Mouse (Mus musculus) forebrain, embryonic 14.5 days (tissue): Measurements from ENCODE around the gene Slco2b1. TPM values are rescaled to one million over a fixed set of nuclear protein-coding genes. Genes with fewer than 3 reads are reported as not detected.

Experiments
- ATAC-seq: fragments of 200-750 bp; cut with Nextera tagmentation; 2 replicates; pipeline ENCODE4 v1.8.0; 2017; ENCODE audit warnings: mild to moderate bottlenecking, moderate library complexity
- DNase-seq: peaks from one replicate; pipeline ENCODE4 v3.0.0-alpha.2; 2015; ENCODE audit warnings: low spot score
- H3K27ac ChIP-seq: fragments of 300-500 bp; sonication (generic); 2 replicates; pipeline ENCODE4 v1.5.1; 2014; ENCODE audit warnings: low read depth, mild to moderate bottlenecking, control low read depth, low read length, moderate library complexity
- H3K27me3 ChIP-seq: fragments of 300-500 bp; sonication (generic); replicated peaks from 2 replicates; pipeline ENCODE4 v1.6.1; 2014; ENCODE audit warnings: low read length, control low read depth, mixed read lengths; ENCODE audit not compliant: control insufficient read depth, insufficient read depth
- H3K36me3 ChIP-seq: fragments of 300-500 bp; sonication (generic); 2 replicates; pipeline ENCODE4 v1.6.1; 2014; ENCODE audit warnings: low read length, control low read depth; ENCODE audit not compliant: control insufficient read depth, insufficient read depth
- H3K4me1 ChIP-seq: fragments of 300-500 bp; sonication (generic); 2 replicates; pipeline ENCODE4 v1.6.1; 2014; ENCODE audit warnings: antibody characterized with exemption, low read length, control low read depth; ENCODE audit not compliant: control insufficient read depth, insufficient read depth
- H3K4me2 ChIP-seq: fragments of 300-500 bp; sonication (generic); 2 replicates; pipeline ENCODE4 v1.6.1; 2014; ENCODE audit warnings: mild to moderate bottlenecking, control low read depth, low read length
- H3K4me3 ChIP-seq: fragments of 300-500 bp; sonication (generic); 2 replicates; pipeline ENCODE4 v1.5.1; 2014; ENCODE audit warnings: low read depth, low read length, control low read depth
- H3K9ac ChIP-seq: fragments of 300-500 bp; sonication (generic); 2 replicates; pipeline ENCODE4 v1.6.1; 2014; ENCODE audit warnings: mild to moderate bottlenecking, low read length, control low read depth, moderate library complexity
- H3K9me3 ChIP-seq: fragments of 300-500 bp; sonication (generic); replicated peaks from 2 replicates; pipeline ENCODE4 v1.6.1; 2016; ENCODE audit warnings: low read length, control low read depth, mixed read lengths; ENCODE audit not compliant: control insufficient read depth
- WGBS: fragments of 180-500 bp; shearing (Covaris S2); extraction: QIAGEN DNeasy Blood & Tissue Kit; methylation state at CpG from one replicate; pipeline ENCODE4 v1.1.7; 2014; 5-methylcytosine and 5-hydroxymethylcytosine counted together
- polyA plus RNA-seq: library from polyadenylated mRNA; unstranded; fragments of >200 nt; fragmentation: Nextera tagmentation; extraction: Ambion mirVana; gene quantifications from 2 replicates; pipeline ENCODE4 v1.2.1, GENCODE M21; 2014

Gene Slco2b1
- polyA plus RNA-seq, 1 experiment from 2014 or later: 3.4 TPM

DNA sequence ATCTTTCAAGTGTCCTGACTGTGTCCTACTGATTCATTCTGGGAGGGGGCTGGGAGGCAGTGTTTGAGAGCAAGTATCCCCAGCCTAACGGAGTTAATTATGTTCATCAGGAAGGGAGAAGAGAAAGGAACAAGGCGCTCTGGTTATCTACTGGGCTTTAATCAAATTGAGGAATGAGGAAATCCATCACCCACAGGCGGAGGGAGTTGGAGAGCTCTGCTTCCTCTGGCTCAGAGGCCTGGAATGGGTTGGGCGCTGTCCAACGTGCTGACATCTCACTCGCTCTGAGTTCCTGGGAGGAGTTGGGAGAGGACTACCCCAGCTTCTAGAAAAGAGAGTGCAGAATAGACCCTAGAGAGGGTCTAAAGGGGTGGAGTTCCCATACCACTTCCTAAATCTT lies 62.5 kb downstream of the Slco2b1 start:
- Histone ChIP-seq H3K4me1 (no peaks in the 10 kb centered on the region), H3K27ac (no peak overlapping the region), H3K9me3 (no peaks in the 10 kb centered on the region), H3K4me3 (no peak overlapping the region), H3K36me3 (no peaks in the 10 kb centered on the region), H3K4me2 (no peak overlapping the region), H3K9ac (no peak overlapping the region), H3K27me3 (no peaks in the 10 kb centered on the region)
- ATAC-seq (no peak), DNase-seq (no peak)
- WGBS: 6% methylated on average over 6 of the region's 6 CpGs

DNA sequence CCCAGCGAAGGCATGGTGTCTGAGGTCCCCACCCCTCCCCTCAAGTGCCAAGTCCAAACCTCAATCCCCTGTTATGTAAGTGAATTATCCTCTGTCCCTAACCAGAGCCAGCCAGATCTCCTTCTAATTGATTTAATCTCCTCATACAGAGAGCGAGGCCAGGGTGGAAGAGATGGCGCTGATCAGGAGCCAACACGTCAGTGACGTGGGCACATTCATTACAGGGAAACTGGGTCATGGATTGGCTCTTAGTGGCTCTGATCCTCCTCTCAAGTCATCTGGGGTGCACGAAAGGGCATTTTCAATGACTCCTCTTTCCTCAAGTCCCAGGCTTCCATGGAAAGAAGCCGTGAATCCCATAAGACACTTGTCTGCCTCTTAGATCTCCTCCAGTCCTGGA lies 66.4 kb downstream of the Slco2b1 start:
- no peaks in the 10 kb centered on the region for H3K36me3 ChIP-seq
- ATAC-seq: no peak
- H3K27ac ChIP-seq: no peak overlapping the region
- H3K4me1 ChIP-seq: no peaks in the 10 kb centered on the region
- no peak overlapping the region for H3K9ac ChIP-seq
- H3K27me3 ChIP-seq: no peaks in the 10 kb centered on the region
- H3K9me3 ChIP-seq: no peaks in the 10 kb centered on the region
- H3K4me3 ChIP-seq: no peak overlapping the region
- no peak overlapping the region for H3K4me2 ChIP-seq
- WGBS: 77% methylated on average over 7 of the region's 7 CpGs
- DNase-seq: no peak

DNA sequence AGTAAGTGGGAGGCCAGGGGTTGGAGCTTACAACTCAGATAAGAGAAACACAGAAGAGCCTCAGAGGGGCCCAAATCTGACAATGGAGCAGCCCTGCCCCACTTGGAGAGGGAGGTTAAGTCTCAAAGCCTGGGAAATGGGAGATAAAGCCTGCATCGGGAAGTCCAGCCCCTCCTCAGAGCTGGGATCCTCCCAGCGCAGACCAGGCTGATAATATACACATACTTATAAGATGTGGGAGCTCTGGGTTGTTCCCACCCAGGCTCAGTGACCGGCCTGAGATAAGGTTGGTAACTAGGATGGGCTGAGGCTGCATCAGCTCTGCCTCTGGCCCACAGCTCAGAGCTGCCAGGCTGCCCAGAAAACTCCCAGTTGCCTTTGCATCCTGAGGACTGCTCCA lies 69.1 kb downstream of the Slco2b1 start:
- Histone ChIP-seq H3K4me1 (no peaks in the 10 kb centered on the region), H3K9me3 (no peaks in the 10 kb centered on the region), H3K27me3 (no peaks in the 10 kb centered on the region), H3K4me2 (no peak overlapping the region), H3K36me3 (no peaks in the 10 kb centered on the region), H3K27ac (no peak overlapping the region), H3K4me3 (no peak overlapping the region), H3K9ac (no peak overlapping the region)
- WGBS: 31% methylated on average over 3 of the region's 3 CpGs
- no peak for ATAC-seq
- no peak for DNase-seq

DNA sequence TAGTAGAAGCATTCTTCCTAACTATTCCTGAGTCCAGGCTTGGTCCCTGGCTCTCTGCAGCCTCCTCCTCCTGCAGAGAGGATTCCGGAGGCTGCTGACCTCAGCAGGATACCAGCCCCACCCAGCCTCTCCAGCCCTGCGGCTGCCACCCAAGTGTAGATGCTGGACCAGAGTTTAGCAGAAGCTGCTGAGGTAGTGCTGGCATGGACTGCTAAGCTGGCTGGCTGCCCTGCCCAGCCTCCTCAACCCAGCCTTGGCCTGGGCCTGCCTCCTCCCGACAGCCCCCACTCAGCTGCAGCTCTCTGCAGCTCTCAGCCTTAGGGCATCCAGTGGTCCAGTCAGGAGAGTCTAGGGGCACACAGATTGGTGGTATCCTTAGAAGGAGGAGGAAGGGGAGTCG lies 69.9 kb downstream of the Slco2b1 start:
- ATAC-seq (no peak), DNase-seq (no peak)
- WGBS: 50% methylated on average over 4 of the region's 4 CpGs
- no peaks in the 10 kb centered on the region for H3K27me3 ChIP-seq
- no peak overlapping the region for H3K4me3 ChIP-seq
- H3K4me1 ChIP-seq: no peaks in the 10 kb centered on the region
- H3K4me2 ChIP-seq: no peak overlapping the region
- H3K9ac ChIP-seq: no peak overlapping the region
- no peak overlapping the region for H3K27ac ChIP-seq
- H3K9me3 ChIP-seq: no peaks in the 10 kb centered on the region
- H3K36me3 ChIP-seq: no peaks in the 10 kb centered on the region

DNA sequence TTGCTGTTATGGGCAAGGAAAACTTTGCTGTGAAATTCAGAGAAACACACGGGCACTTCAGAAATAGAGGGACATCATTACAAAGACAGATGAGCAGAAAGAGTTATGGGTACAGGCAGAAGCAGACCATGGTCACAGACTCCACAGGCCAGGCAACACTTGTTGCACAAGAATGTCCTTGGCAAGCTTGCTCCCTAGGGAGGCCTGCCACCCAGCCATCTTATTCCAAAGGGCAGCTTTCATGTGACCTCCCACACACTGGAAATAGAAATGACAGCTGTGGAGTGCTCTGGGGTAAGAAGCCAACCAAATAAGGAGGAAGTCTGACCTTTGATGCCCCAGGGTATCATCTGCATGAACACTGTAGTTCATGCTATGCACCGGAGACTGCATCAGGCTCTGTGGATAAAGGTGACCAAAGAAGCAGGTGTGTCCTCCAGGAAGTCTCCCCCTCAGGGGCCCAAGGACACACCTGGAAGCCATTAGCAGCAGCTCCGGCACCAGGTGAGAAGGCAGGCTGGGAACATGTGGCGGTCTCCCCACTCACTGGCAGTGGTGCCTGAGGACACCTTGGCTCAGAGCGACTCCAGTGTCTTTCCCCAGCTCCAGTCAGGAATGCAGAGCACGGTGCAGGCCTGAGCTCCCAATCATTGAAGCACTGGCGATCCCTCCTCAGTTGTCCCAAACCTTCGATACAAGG lies 77.0 kb downstream of the Slco2b1 start:
- ATAC-seq: no peak
- Histone ChIP-seq H3K27ac (no peak overlapping the region), H3K9me3 (no peaks in the 10 kb centered on the region), H3K4me2 (no peak overlapping the region), H3K9ac (no peak overlapping the region), H3K4me3 (no peak overlapping the region), H3K27me3 (peaks cover 8% of the 10 kb centered on the region; the same call in 1 of the 2 replicates), H3K36me3 (no peaks in the 10 kb centered on the region), H3K4me1 (no peaks in the 10 kb centered on the region)
- WGBS: 81% methylated on average over 8 of the region's 8 CpGs
- DNase-seq: no peak

DNA sequence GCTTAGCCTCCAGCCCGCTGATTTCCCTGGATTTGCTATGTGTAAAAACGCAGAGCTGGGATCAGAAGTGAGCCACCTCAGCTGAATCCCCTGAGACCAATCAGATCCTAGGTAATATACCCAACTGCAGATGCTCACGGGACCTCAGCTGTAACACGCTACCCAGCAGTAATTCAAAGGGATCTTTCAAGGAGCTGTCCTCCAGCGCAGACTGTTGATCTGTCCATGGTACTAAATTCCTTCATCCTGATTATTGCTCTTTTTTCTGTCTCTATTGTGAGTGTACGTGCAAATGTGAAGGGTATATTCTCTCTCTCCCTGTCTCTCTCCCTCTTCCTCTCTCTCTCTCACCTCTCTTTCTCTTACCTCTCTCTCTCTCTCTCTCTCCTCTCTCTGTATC lies 78.9 kb downstream of the Slco2b1 start:
- WGBS: 12% methylated on average over 6 of the region's 6 CpGs
- Histone ChIP-seq H3K4me3 (no peak overlapping the region), H3K27me3 (peaks cover 21% of the 10 kb centered on the region), H3K27ac (no peak overlapping the region), H3K9ac (no peak overlapping the region), H3K4me1 (no peaks in the 10 kb centered on the region), H3K4me2 (no peak overlapping the region), H3K9me3 (no peaks in the 10 kb centered on the region), H3K36me3 (no peaks in the 10 kb centered on the region)
- DNase-seq: no peak
- no peak for ATAC-seq

DNA sequence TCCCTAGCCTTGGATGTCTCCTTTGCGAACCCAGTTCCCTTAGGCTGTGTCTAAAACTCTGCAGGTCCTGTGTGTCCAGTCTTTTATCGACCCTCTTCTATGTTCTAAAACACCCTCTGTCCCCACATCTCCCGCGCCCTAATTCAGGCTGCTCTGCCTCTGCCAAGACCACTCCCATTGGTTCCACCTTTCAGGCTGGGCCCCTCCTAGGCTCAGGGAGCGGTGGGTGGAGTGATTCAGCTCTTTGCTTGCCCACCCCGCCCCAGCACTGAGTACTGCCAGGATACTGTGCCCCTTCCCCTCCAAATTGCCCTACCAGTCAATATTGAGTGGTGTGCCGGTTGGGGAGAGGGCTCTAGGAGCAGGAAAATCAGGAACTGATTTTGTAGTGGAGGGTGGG lies 83.8 kb downstream of the Slco2b1 start:
- H3K9me3 ChIP-seq: no peaks in the 10 kb centered on the region
- H3K36me3 ChIP-seq: no peaks in the 10 kb centered on the region
- H3K9ac ChIP-seq: no peak overlapping the region
- DNase-seq (no peak), ATAC-seq (no peak)
- H3K4me2 ChIP-seq: no peak overlapping the region
- WGBS: 4% methylated on average over 7 of the region's 7 CpGs
- H3K4me3 ChIP-seq: no peak overlapping the region
- H3K27ac ChIP-seq: no peak overlapping the region
- H3K4me1 ChIP-seq: peaks cover 7% of the 10 kb centered on the region; the same call in 1 of the 2 replicates
- H3K27me3 ChIP-seq: peaks cover 49% of the 10 kb centered on the region

DNA sequence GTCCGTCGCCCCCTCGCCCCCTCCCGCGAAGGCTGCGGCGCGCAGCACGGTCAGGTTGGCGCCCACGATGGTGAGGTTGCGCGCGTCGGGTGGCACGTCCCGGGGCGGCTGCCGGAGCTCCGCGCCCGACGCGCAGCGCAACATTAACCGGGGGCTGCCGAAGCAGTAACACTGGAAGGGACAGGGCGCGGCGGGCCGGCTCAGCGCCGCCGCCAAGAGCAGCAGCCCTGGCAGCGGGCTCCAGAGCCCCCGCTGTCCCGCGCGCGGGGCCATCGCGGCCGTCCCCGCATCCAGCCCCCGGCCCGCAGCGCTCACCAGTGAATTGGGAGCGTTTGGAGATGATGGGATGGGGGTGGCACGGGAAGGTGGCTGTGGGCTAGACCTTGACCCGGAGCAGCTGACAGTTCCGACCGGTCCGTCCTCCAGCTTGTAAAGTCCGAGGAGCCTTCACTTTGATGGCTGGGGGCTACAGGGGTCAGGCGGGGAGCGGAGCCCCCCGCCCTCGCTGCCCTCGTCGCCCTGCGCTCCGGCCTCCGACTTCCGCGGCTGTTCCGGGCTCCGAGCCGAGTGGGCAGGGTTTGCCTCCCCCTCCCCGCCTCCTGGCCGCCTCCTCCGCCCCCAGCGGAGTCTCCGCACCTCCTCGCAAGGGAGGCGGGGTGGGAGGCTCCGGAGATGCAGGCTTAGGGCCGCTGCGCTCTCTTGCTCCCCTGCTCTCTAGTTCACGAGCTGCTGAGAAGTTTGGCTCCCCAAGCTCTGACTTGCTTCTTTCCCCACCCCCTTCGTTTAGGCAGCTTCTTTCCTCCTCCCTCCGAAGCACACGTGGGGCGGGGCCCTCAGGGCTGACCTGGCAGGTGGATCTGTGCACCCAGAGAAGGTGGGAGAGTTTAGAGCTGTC lies 84.5 kb downstream of the Slco2b1 start, which contains the start of gene Tpbgl:
Gene Tpbgl (minus strand): TSS at position 728 of the 895 bp plus-strand sequence.
- ATAC-seq (peak; percentile 45), DNase-seq (peak; percentile 55)
- Histone ChIP-seq H3K27me3 (peaks cover 49% of the 10 kb centered on the region), H3K36me3 (no peaks in the 10 kb centered on the region), H3K27ac (no peak within 1 kb of the TSS), H3K4me3 (peak within 1 kb of the TSS; percentile 43), H3K4me2 (peak within 1 kb of the TSS; percentile 86), H3K4me1 (peaks cover 7% of the 10 kb centered on the region; the same call in 1 of the 2 replicates), H3K9me3 (no peaks in the 10 kb centered on the region), H3K9ac (peak within 1 kb of the TSS; percentile 59)
- under 1% methylated on average over 79 of the region's 83 CpGs for WGBS
